Mouse (Mus musculus) liver, adult 2 months (tissue): Measurements from ENCODE around the gene Etfbkmt.

Experiments
- CTCF ChIP-seq: fragments of 200-500 bp; IDR thresholded peaks from 2 replicates; pipeline ENCODE4 v1.5.1; 2011; ENCODE audit warnings: low read depth, low read length, control low read depth
- POLR2A ChIP-seq: fragments of 200-500 bp; IDR thresholded peaks from 2 replicates; pipeline ENCODE4 v1.6.1; 2011; ENCODE audit warnings: low read length, control low read depth; ENCODE audit not compliant: insufficient read depth; ENCODE audit errors: extremely low read depth

DNA sequence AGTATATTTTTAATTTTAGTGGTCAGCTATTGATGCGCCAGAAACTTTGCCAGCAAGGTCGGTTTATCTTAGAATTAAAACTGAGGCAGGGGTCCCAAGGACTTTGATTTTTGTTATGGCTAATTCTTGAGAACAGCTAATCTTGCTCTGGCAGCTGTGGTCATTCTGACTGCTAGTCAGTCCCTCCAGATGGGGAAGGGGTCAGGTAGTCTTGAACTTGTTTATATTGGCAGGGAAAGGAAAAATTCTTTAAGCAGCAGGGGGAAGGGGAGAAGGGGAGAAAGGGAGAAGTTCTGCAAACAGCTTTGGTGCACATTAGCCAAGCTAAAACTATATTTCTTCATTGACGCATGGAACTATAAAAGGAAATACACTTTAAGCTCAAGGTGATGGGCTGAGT is 57.5 kb downstream of the Etfbkmt start:
- TF ChIP-seq CTCF (no peak), POLR2A (no peak)
